Mouse (Mus musculus) neural tube, embryonic 11.5 days (tissue): ENCODE data around the gene Myh11. TPM values are rescaled to one million over a fixed set of nuclear protein-coding genes. Genes with fewer than 3 reads are reported as not detected.

Source experiments
- ATAC-seq: fragments of 200-750 bp; cut with Nextera tagmentation; 2 replicates; pipeline ENCODE4 v1.8.0; 2017; ENCODE audit warnings: moderate number of reproducible peaks, mild to moderate bottlenecking, moderate TSS enrichment, moderate library complexity; ENCODE audit not compliant: insufficient read depth, low FRiP score, low TSS enrichment
- DNase-seq: peaks from one replicate; pipeline ENCODE4 v3.0.0-alpha.2; 2015; ENCODE audit warnings: low spot score
- H3K27ac ChIP-seq: fragments of 300-500 bp; sonication (generic); 2 replicates; pipeline ENCODE4 v1.5.1; 2014; ENCODE audit warnings: low read depth, mild to moderate bottlenecking, low read length
- H3K27me3 ChIP-seq: fragments of 300-500 bp; sonication (generic); 2 replicates; pipeline ENCODE4 v1.6.1; 2014; ENCODE audit warnings: mild to moderate bottlenecking, low read length, mixed read lengths; ENCODE audit not compliant: control insufficient read depth, insufficient read depth
- H3K36me3 ChIP-seq: fragments of 300-500 bp; sonication (generic); 2 replicates; pipeline ENCODE4 v1.6.1; 2014; ENCODE audit warnings: mild to moderate bottlenecking, low read length, moderate library complexity, mixed read lengths; ENCODE audit not compliant: control insufficient read depth, insufficient read depth
- H3K4me1 ChIP-seq: fragments of 300-500 bp; sonication (generic); 2 replicates; pipeline ENCODE4 v1.6.1; 2014; ENCODE audit warnings: low read length, mixed read lengths; ENCODE audit not compliant: control insufficient read depth, insufficient read depth
- H3K4me2 ChIP-seq: fragments of 300-500 bp; sonication (generic); 2 replicates; pipeline ENCODE4 v1.6.1; 2014; ENCODE audit warnings: low read depth, mild to moderate bottlenecking, moderate library complexity
- H3K4me3 ChIP-seq: fragments of 300-500 bp; sonication (generic); 2 replicates; pipeline ENCODE4 v1.5.1; 2014; ENCODE audit warnings: low read depth, low read length
- H3K9ac ChIP-seq: fragments of 300-500 bp; sonication (generic); 2 replicates; pipeline ENCODE4 v1.6.1; 2014; ENCODE audit warnings: mild to moderate bottlenecking, low read length
- H3K9me3 ChIP-seq: fragments of 300-500 bp; sonication (generic); 2 replicates; pipeline ENCODE4 v1.6.1; 2016; ENCODE audit warnings: low read length; ENCODE audit not compliant: control insufficient read depth
- WGBS: fragments of 180-500 bp; shearing (Covaris S2); extraction: QIAGEN DNeasy Blood & Tissue Kit; methylation state at CpG from one replicate; pipeline ENCODE4 v1.1.7; 2014; 5-methylcytosine and 5-hydroxymethylcytosine counted together
- polyA plus RNA-seq: library from polyadenylated mRNA; unstranded; fragments of >200 nt; fragmentation: Nextera tagmentation; extraction: Ambion mirVana; gene quantifications from 2 replicates; pipeline ENCODE4 v1.2.1, GENCODE M21; 2014

The Myh11 gene
- polyA plus RNA-seq, result 0.27 and 0.32 TPM in 2 replicates

- Histone ChIP-seq H3K36me3 (no peaks in the 10 kb centered on the region), H3K9ac (no peak within 1 kb of the TSS; the same call in 1 of the 2 replicates), H3K27ac (no peak within 1 kb of the TSS), H3K9me3 (no peaks in the 10 kb centered on the region), H3K4me3 (0 out of 2 replicates have a peak within 1 kb of the TSS, but pooled peaks have one; percentile 6), H3K4me1 (no peaks in the 10 kb centered on the region), H3K4me2 (peak within 1 kb of the TSS; percentile 35), H3K27me3 (peaks cover 12% of the 10 kb centered on the region; the same call in 1 of the 2 replicates)
- WGBS, result 8% methylated on average over 16 of the region's 16 CpGs
- DNase-seq (peak; percentile 71), ATAC-seq (peak; percentile 60; the same call in 1 of the 2 replicates)
Measured at GRCm38 (mm10) chr16:14291223-14291622, at the start of gene Myh11. Myh11 (minus strand) TSS chr16:14291372.

GRCm38 (mm10) chr16:14328156-14328555 lies 37.0 kb upstream of the Myh11 start:
- Histone ChIP-seq H3K27me3 (no peaks in the 10 kb centered on the region), H3K4me1 (no peaks in the 10 kb centered on the region), H3K9ac (no peak overlapping the region), H3K4me2 (no peak overlapping the region), H3K4me3 (no peak overlapping the region), H3K9me3 (no peaks in the 10 kb centered on the region), H3K36me3 (no peaks in the 10 kb centered on the region), H3K27ac (no peak overlapping the region)
- ATAC-seq (no peak), DNase-seq (no peak)
- 65% methylated on average over 1 of the region's 1 CpGs for WGBS

- Histone ChIP-seq H3K9me3 (no peaks in the 10 kb centered on the region), H3K36me3 (no peaks in the 10 kb centered on the region), H3K4me1 (peaks cover 9% of the 10 kb centered on the region; the same call in 1 of the 2 replicates), H3K9ac (no peak overlapping the region), H3K27ac (no peak overlapping the region), H3K27me3 (no peaks in the 10 kb centered on the region), H3K4me2 (no peak overlapping the region), H3K4me3 (no peak overlapping the region)
- ATAC-seq (no peak), DNase-seq (no peak)
- WGBS, result 66% methylated on average over 1 of the region's 1 CpGs
Measured at GRCm38 (mm10) chr16:14320494-14320893, 29.3 kb upstream of the Myh11 start.

GRCm38 (mm10) chr16:14319681-14320080 lies 28.5 kb upstream of the Myh11 start:
- peaks cover 9% of the 10 kb centered on the region; the same call in 1 of the 2 replicates for H3K4me1 ChIP-seq
- no peak overlapping the region for H3K4me2 ChIP-seq
- no peaks in the 10 kb centered on the region for H3K27me3 ChIP-seq
- H3K9me3 ChIP-seq, result no peaks in the 10 kb centered on the region
- ATAC-seq (no peak), DNase-seq (no peak)
- no peak overlapping the region for H3K4me3 ChIP-seq
- H3K36me3 ChIP-seq, result no peaks in the 10 kb centered on the region
- H3K27ac ChIP-seq, result no peak overlapping the region
- no peak overlapping the region for H3K9ac ChIP-seq
- WGBS, result 92% methylated on average over 3 of the region's 3 CpGs

GRCm38 (mm10) chr16:14316884-14317876 lies 26.0 kb upstream of the Myh11 start, which contains the start of gene Fopnl:
Fopnl (minus strand) TSS chr16:14317405.
- WGBS, result 5% methylated on average over 51 of the region's 51 CpGs
- Histone ChIP-seq H3K4me3 (peak within 1 kb of the TSS; percentile 65), H3K4me1 (peaks cover 9% of the 10 kb centered on the region; the same call in 1 of the 2 replicates), H3K36me3 (peaks cover 2% of the 10 kb centered on the region; the same call in 1 of the 2 replicates), H3K4me2 (peak within 1 kb of the TSS; percentile 67), H3K27ac (peak within 1 kb of the TSS; percentile 70; the same call in 1 of the 2 replicates), H3K27me3 (no peaks in the 10 kb centered on the region), H3K9me3 (no peaks in the 10 kb centered on the region), H3K9ac (peak within 1 kb of the TSS; percentile 82)
- peak; percentile 100 for ATAC-seq
- peak; percentile 96 for DNase-seq

GRCm38 (mm10) chr16:14312914-14313313 lies 21.7 kb upstream of the Myh11 start:
- WGBS, result 95% methylated on average over 7 of the region's 7 CpGs
- Histone ChIP-seq H3K9me3 (no peaks in the 10 kb centered on the region), H3K4me3 (no peak overlapping the region), H3K36me3 (peaks cover 2% of the 10 kb centered on the region; the same call in 1 of the 2 replicates), H3K27me3 (no peaks in the 10 kb centered on the region), H3K4me1 (peaks cover 9% of the 10 kb centered on the region; the same call in 1 of the 2 replicates), H3K9ac (no peak overlapping the region), H3K27ac (no peak overlapping the region), H3K4me2 (no peak overlapping the region)
- ATAC-seq (no peak), DNase-seq (no peak)

- no peak overlapping the region for H3K27ac ChIP-seq
- peaks cover 2% of the 10 kb centered on the region; the same call in 1 of the 2 replicates for H3K36me3 ChIP-seq
- H3K4me1 ChIP-seq, result peaks cover 8% of the 10 kb centered on the region; the same call in 1 of the 2 replicates
- no peak overlapping the region for H3K4me2 ChIP-seq
- H3K27me3 ChIP-seq, result no peaks in the 10 kb centered on the region
- H3K9me3 ChIP-seq, result no peaks in the 10 kb centered on the region
- no peak overlapping the region for H3K4me3 ChIP-seq
- peak; percentile 49 for DNase-seq
- H3K9ac ChIP-seq, result no peak overlapping the region
- WGBS, result 51% methylated on average over 6 of the region's 6 CpGs
- ATAC-seq, result no peak
Measured at GRCm38 (mm10) chr16:14311371-14311770, 20.2 kb upstream of the Myh11 start.

GRCm38 (mm10) chr16:14309833-14310232 lies 18.7 kb upstream of the Myh11 start:
- DNase-seq (no peak), ATAC-seq (no peak)
- Histone ChIP-seq H3K27me3 (no peaks in the 10 kb centered on the region), H3K9ac (no peak overlapping the region), H3K36me3 (peaks cover 2% of the 10 kb centered on the region; the same call in 1 of the 2 replicates), H3K27ac (no peak overlapping the region), H3K4me3 (no peak overlapping the region), H3K4me1 (no peaks in the 10 kb centered on the region), H3K9me3 (no peaks in the 10 kb centered on the region), H3K4me2 (no peak overlapping the region)
- WGBS, result 93% methylated on average over 3 of the region's 3 CpGs
